Mouse (Mus musculus): ENCODE measurements around the gene Tbc1d8. TPM values are rescaled to one million over a fixed set of nuclear protein-coding genes. Genes with fewer than 3 reads are reported as not detected.

Tbc1d8 gene
- total RNA-seq, 2 experiments from 2014 or later = 8.3 to 9.7 TPM

GRCm38 (mm10) chr1:39396347-39396746 is 82.2 kb downstream of the Tbc1d8 start:
- TF ChIP-seq CTCF (IDR thresholded peaks at IDR 0.05) = no peak
- Histone ChIP-seq H3K4me3 (no peak overlapping the region), H3K27ac (peak overlapping the region; percentile 50)
- DNase-seq = no peak
- intact Hi-C loops (cut with DNase I) = no loop called here

GRCm38 (mm10) chr1:39394650-39395049 is 83.9 kb downstream of the Tbc1d8 start:
- intact Hi-C loops (cut with DNase I) = no loop called here
- no peak for DNase-seq
- no peak for TF ChIP-seq CTCF (IDR thresholded peaks at IDR 0.05)
- peak overlapping the region; percentile 78 for H3K27ac ChIP-seq
- no peak overlapping the region for H3K4me3 ChIP-seq

GRCm38 (mm10) chr1:39394096-39394495 is 84.5 kb downstream of the Tbc1d8 start:
- Histone ChIP-seq H3K27ac (peak overlapping the region; percentile 78), H3K4me3 (no peak overlapping the region)
- peak; percentile 61 for DNase-seq
- intact Hi-C loops (cut with DNase I) = no loop called here
- TF ChIP-seq CTCF (IDR thresholded peaks at IDR 0.05) = no peak

- no peak for TF ChIP-seq CTCF (IDR thresholded peaks at IDR 0.05)
- H3K27ac ChIP-seq = peak overlapping the region; percentile 78
- DNase-seq = no peak
- H3K4me3 ChIP-seq = no peak overlapping the region
- intact Hi-C loops (cut with DNase I) = loop anchor here (2.0 kb wide), 2 partner anchors 111 to 129 kb away; no protein-coding TSS in a partner anchor
Observed at GRCm38 (mm10) chr1:39393217-39393867, 85.2 kb downstream of the Tbc1d8 start.

- no peak overlapping the region; the same call in 1 of the 2 replicates for H3K27ac ChIP-seq
- DNase-seq = peak; percentile 79
- intact Hi-C loops (cut with DNase I) = loop anchor here (2.0 kb wide), 2 partner anchors 113 to 131 kb away; no protein-coding TSS in a partner anchor
- TF ChIP-seq CTCF (IDR thresholded peaks at IDR 0.05) = peak; percentile 97
- no peak overlapping the region for H3K4me3 ChIP-seq
Observed at GRCm38 (mm10) chr1:39392189-39392588, 86.4 kb downstream of the Tbc1d8 start.

- DNase-seq = no peak
- intact Hi-C loops (cut with DNase I) = loop anchor here (2.0 kb wide), 2 partner anchors 113 to 131 kb away; no protein-coding TSS in a partner anchor
- H3K4me3 ChIP-seq = no peak overlapping the region
- H3K27ac ChIP-seq = no peak overlapping the region
- TF ChIP-seq CTCF (IDR thresholded peaks at IDR 0.05) = no peak
Observed at GRCm38 (mm10) chr1:39391652-39392051, 86.9 kb downstream of the Tbc1d8 start.

- no peak overlapping the region for H3K27ac ChIP-seq
- H3K4me3 ChIP-seq = no peak overlapping the region
- intact Hi-C loops (cut with DNase I) = no loop called here
- TF ChIP-seq CTCF (IDR thresholded peaks at IDR 0.05) = no peak
- no peak for DNase-seq
Observed at GRCm38 (mm10) chr1:39389338-39389737, 89.2 kb downstream of the Tbc1d8 start.

- H3K27ac ChIP-seq = peak overlapping the region; percentile 39; the same call in 1 of the 2 replicates
- intact Hi-C loops (cut with DNase I) = no loop called here
- no peak for TF ChIP-seq CTCF (IDR thresholded peaks at IDR 0.05)
- no peak for DNase-seq
- no peak overlapping the region for H3K4me3 ChIP-seq
Observed at GRCm38 (mm10) chr1:39388163-39388562, 90.4 kb downstream of the Tbc1d8 start.

GRCm38 (mm10) chr1:39387497-39387896 is 91.1 kb downstream of the Tbc1d8 start:
- TF ChIP-seq CTCF (IDR thresholded peaks at IDR 0.05) = no peak
- H3K4me3 ChIP-seq = no peak overlapping the region
- peak overlapping the region; percentile 39 for H3K27ac ChIP-seq
- peak; percentile 50 for DNase-seq
- intact Hi-C loops (cut with DNase I) = no loop called here

GRCm38 (mm10) chr1:39386456-39386855 is 92.1 kb downstream of the Tbc1d8 start:
- intact Hi-C loops (cut with DNase I) = no loop called here
- no peak for DNase-seq
- H3K4me3 ChIP-seq = no peak overlapping the region

GRCm38 (mm10) chr1:39384914-39385313 is 93.6 kb downstream of the Tbc1d8 start:
- Histone ChIP-seq H3K27ac (no peak overlapping the region), H3K4me3 (no peak overlapping the region)
- intact Hi-C loops (cut with DNase I) = no loop called here
- TF ChIP-seq CTCF (IDR thresholded peaks at IDR 0.05) = no peak
- no peak for DNase-seq

More at GRCm38 (mm10) chr1:39386456-39386855, 92.1 kb downstream of the Tbc1d8 start:
- no peak overlapping the region for H3K27ac ChIP-seq
- no peak for TF ChIP-seq CTCF (IDR thresholded peaks at IDR 0.05)

GRCm38 (mm10) chr1:39381017-39381416 is 97.5 kb downstream of the Tbc1d8 start:
- no peak overlapping the region for H3K27ac ChIP-seq
- no peak for DNase-seq
- intact Hi-C loops (cut with DNase I) = no loop called here
- H3K4me3 ChIP-seq = no peak overlapping the region
- no peak for TF ChIP-seq CTCF (IDR thresholded peaks at IDR 0.05)

GRCm38 (mm10) chr1:39379021-39379420 is 99.5 kb downstream of the Tbc1d8 start:
- Histone ChIP-seq H3K27ac (no peak overlapping the region), H3K4me3 (no peak overlapping the region)
- TF ChIP-seq CTCF (IDR thresholded peaks at IDR 0.05) = no peak
- intact Hi-C loops (cut with DNase I) = no loop called here
- DNase-seq = no peak

GRCm38 (mm10) chr1:39378540-39378939 is 100.0 kb downstream of the Tbc1d8 start:
- DNase-seq = no peak
- Histone ChIP-seq H3K4me3 (no peak overlapping the region), H3K27ac (no peak overlapping the region)
- intact Hi-C loops (cut with DNase I) = no loop called here
- TF ChIP-seq CTCF (IDR thresholded peaks at IDR 0.05) = no peak
